Mouse (Mus musculus): ENCODE data around the gene B4galt4.
"Not testable (repeated sequence)": the region's sequence is repeated elsewhere in the genome, so short reads cannot be mapped to it uniquely, and the experiment has no call there.

- not testable (repeated sequence) for TF ChIP-seq POLR2A (IDR thresholded peaks at IDR 0.05; ENCODE audit: control insufficient read depth in 1 of 2, insufficient read depth in 1 of 2, low read depth in 1 of 2, low read length in 2 of 2, poor library complexity in 1 of 2); CTCF (IDR thresholded peaks at IDR 0.05 in 2 of 3, conservative IDR thresholded peaks at IDR 0.05 in 1 of 3; ENCODE audit: control insufficient read depth in 1 of 3, insufficient read depth in 1 of 3, low read depth in 2 of 3, low read length in 3 of 3, poor library complexity in 1 of 3, severe bottlenecking in 1 of 3); ZMIZ1 (IDR thresholded peaks at IDR 0.05; ENCODE audit: low read depth, low read length); HCFC1 (IDR thresholded peaks at IDR 0.05; ENCODE audit: low read depth, low read length); ETS1 (IDR thresholded peaks at IDR 0.05; ENCODE audit: low read depth, low read length); NELFE (IDR thresholded peaks at IDR 0.05; ENCODE audit: low read depth, low read length); TAL1 (IDR thresholded peaks at IDR 0.05; ENCODE audit: low read length); USF1 (IDR thresholded peaks at IDR 0.05; ENCODE audit: low read depth, low read length); EP300 (IDR thresholded peaks at IDR 0.05; ENCODE audit: low read depth in 1 of 2, low read length in 2 of 2)
These were observed 65.7 kb downstream of the B4galt4 start for GRCm38 (mm10) chr16:38807796-38808195.
